Mouse (Mus musculus) intestine, embryonic 16.5 days (tissue): ENCODE data around the gene Gm6993. TPM values are rescaled to one million over a fixed set of nuclear protein-coding genes. Genes with fewer than 3 reads are reported as not detected.

Source experiments
- ATAC-seq: fragments of 200-750 bp; cut with Nextera tagmentation; 2 replicates; pipeline ENCODE4 v1.8.0; 2017; ENCODE audit warnings: moderate TSS enrichment, moderate library complexity
- H3K27ac ChIP-seq: fragments of 300-500 bp; sonication (generic); 2 replicates; pipeline ENCODE4 v1.5.1; 2014; ENCODE audit warnings: mild to moderate bottlenecking, low read length
- H3K27me3 ChIP-seq: fragments of 300-500 bp; sonication (generic); replicated peaks from 2 replicates; pipeline ENCODE4 v1.6.1; 2014; ENCODE audit warnings: low read length, control low read depth, mixed read lengths; ENCODE audit not compliant: control insufficient read depth, insufficient read depth
- H3K36me3 ChIP-seq: fragments of 300-500 bp; sonication (generic); 2 replicates; pipeline ENCODE4 v1.6.1; 2014; ENCODE audit warnings: low read length, control low read depth; ENCODE audit not compliant: control insufficient read depth, insufficient read depth
- H3K4me1 ChIP-seq: fragments of 300-500 bp; sonication (generic); 2 replicates; pipeline ENCODE4 v1.6.1; 2014; ENCODE audit warnings: low read length, control low read depth, mixed read lengths; ENCODE audit not compliant: control insufficient read depth, insufficient read depth
- H3K4me2 ChIP-seq: fragments of 300-500 bp; sonication (generic); 2 replicates; pipeline ENCODE4 v1.6.1; 2014; ENCODE audit warnings: low read depth, low read length, control low read depth
- H3K4me3 ChIP-seq: fragments of 300-500 bp; sonication (generic); 2 replicates; pipeline ENCODE4 v1.5.1; 2014; ENCODE audit warnings: mild to moderate bottlenecking, low read length
- H3K9ac ChIP-seq: fragments of 300-500 bp; sonication (generic); 2 replicates; pipeline ENCODE4 v1.6.1; 2014; ENCODE audit warnings: low read depth, low read length
- H3K9me3 ChIP-seq: fragments of 300-500 bp; sonication (generic); 2 replicates; pipeline ENCODE4 v1.6.1; 2016; ENCODE audit warnings: low read length, control low read depth; ENCODE audit not compliant: control insufficient read depth
- WGBS: fragments of 180-500 bp; shearing (Covaris S2); extraction: QIAGEN DNeasy Blood & Tissue Kit; methylation state at CpG from one replicate; pipeline ENCODE4 v1.1.7; 2014; 5-methylcytosine and 5-hydroxymethylcytosine counted together
- polyA plus RNA-seq: library from polyadenylated mRNA; unstranded; fragments of >200 nt; fragmentation: Nextera tagmentation; extraction: Ambion mirVana; gene quantifications from 2 replicates; pipeline ENCODE4 v1.2.1, GENCODE M21; 2015

The Gm6993 gene
- not detected in 2 replicates for polyA plus RNA-seq

DNA sequence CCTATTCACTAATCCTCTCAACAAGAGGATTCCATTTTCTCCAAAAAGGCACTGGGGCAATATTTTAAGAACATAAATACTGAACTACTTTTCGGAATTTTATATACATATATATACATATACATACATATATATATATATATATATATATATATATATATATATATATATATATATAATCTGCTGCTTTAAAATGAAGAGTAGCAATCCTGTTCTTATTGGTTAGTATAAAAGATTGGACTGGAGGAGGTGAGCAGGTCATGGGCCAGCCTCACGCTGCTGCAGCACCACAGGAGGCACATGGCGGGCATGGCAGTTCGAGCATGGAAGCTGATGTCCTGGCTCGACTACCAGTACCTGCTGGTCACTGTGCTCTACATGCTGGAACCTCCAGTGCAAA is at the start of gene Gm6993:
Gene Gm6993 (plus strand): TSS at position 301 of the 400 bp plus-strand sequence.
- Histone ChIP-seq H3K9me3 (no peaks in the 10 kb centered on the region), H3K4me2 (no peak within 1 kb of the TSS), H3K9ac (no peak within 1 kb of the TSS), H3K27me3 (no peaks in the 10 kb centered on the region), H3K4me3 (no peak within 1 kb of the TSS), H3K4me1 (no peaks in the 10 kb centered on the region), H3K36me3 (no peaks in the 10 kb centered on the region), H3K27ac (no peak within 1 kb of the TSS)
- ATAC-seq = no peak
- WGBS = 90% methylated on average over 5 of the region's 5 CpGs

DNA sequence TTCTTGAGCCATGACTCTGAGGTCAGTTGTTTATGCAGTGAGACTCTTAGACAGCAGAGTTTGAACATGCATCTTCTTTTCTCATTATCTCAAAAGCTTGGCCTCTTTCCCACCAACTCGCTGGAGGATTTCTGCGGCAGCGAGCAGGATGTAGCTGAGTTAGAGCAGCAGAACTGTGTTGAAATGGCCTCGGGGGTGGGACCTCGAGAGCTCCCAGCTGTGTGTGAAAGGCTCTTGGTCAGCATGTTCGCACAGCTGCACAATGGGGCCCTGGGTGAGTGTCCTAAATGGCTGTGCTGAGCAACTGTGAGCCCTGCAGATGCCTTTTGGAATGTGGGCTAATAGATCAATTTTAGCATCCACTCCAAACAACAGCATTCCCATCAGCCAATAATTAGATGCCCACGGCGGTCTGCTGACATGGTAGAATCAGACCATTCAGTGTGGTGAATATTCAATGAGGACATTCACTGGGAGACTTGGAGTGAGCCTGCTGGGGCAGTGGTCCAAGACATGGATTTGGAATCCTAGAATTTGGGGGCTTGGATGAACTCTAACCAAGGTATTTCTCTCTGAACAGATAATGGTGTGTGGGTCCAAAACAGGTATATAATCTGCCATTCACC is 49.1 kb upstream of the Gm6993 start:
- Histone ChIP-seq H3K4me2 (no peak overlapping the region), H3K27me3 (no peaks in the 10 kb centered on the region), H3K9ac (no peak overlapping the region), H3K27ac (peak overlapping the region; percentile 38), H3K36me3 (no peaks in the 10 kb centered on the region), H3K4me1 (peaks cover 11% of the 10 kb centered on the region), H3K4me3 (no peak overlapping the region), H3K9me3 (no peaks in the 10 kb centered on the region)
- peak; percentile 89 for ATAC-seq
- WGBS = 29% methylated on average over 8 of the region's 8 CpGs

DNA sequence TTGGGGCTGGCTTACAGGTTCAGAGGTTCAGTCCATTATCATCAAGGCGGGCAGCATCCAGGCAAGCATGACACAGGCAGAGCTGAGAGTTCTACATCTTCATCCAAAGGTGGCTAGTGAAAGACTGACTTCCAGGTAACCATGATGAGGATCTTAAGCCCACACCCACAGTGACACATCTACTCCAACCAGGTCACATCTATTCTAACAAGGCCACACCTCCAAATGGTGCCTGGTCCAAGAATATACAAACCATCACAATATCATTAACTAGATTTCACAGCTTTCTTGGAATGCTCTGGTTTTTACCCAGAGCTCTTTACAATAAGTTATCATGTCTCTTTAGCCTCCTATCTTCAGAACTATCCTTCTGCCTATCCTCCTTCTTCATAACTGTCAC is 38.1 kb upstream of the Gm6993 start:
- H3K9ac ChIP-seq = no peak overlapping the region
- 94% methylated on average over 1 of the region's 1 CpGs for WGBS
- H3K36me3 ChIP-seq = no peaks in the 10 kb centered on the region
- H3K27ac ChIP-seq = no peak overlapping the region
- H3K4me2 ChIP-seq = no peak overlapping the region
- ATAC-seq = no peak
- H3K9me3 ChIP-seq = no peaks in the 10 kb centered on the region
- H3K27me3 ChIP-seq = no peaks in the 10 kb centered on the region
- no peak overlapping the region for H3K4me3 ChIP-seq
- 0 out of 2 replicates have a peak, but pooled peaks cover 3% of the 10 kb centered on the region for H3K4me1 ChIP-seq

GRCm38 (mm10) chr12:31203746-31204455 is 36.7 kb upstream of the Gm6993 start:
- H3K27ac ChIP-seq = peak overlapping the region; percentile 61
- H3K4me2 ChIP-seq = no peak overlapping the region
- H3K4me3 ChIP-seq = no peak overlapping the region
- no peak overlapping the region for H3K9ac ChIP-seq
- H3K36me3 ChIP-seq = no peaks in the 10 kb centered on the region
- ATAC-seq = peak; percentile 68
- H3K9me3 ChIP-seq = no peaks in the 10 kb centered on the region
- H3K27me3 ChIP-seq = no peaks in the 10 kb centered on the region
- 68% methylated on average over 6 of the region's 6 CpGs for WGBS
- peaks cover 3% of the 10 kb centered on the region; the same call in 1 of the 2 replicates for H3K4me1 ChIP-seq

GRCm38 (mm10) chr12:31204898-31205297 is 35.7 kb upstream of the Gm6993 start:
- Histone ChIP-seq H3K27ac (no peak overlapping the region), H3K4me3 (no peak overlapping the region), H3K4me1 (peaks cover 3% of the 10 kb centered on the region), H3K27me3 (no peaks in the 10 kb centered on the region), H3K9ac (no peak overlapping the region), H3K4me2 (no peak overlapping the region), H3K9me3 (no peaks in the 10 kb centered on the region), H3K36me3 (no peaks in the 10 kb centered on the region)
- ATAC-seq = no peak
- WGBS = 96% methylated on average over 3 of the region's 3 CpGs

GRCm38 (mm10) chr12:31205983-31206633 is 34.5 kb upstream of the Gm6993 start:
- 54% methylated on average over 10 of the region's 10 CpGs for WGBS
- H3K36me3 ChIP-seq = no peaks in the 10 kb centered on the region
- no peaks in the 10 kb centered on the region for H3K9me3 ChIP-seq
- ATAC-seq = 0 out of 2 replicates have a peak, but pooled peaks have one; percentile 41
- no peak overlapping the region for H3K4me2 ChIP-seq
- no peak overlapping the region for H3K9ac ChIP-seq
- H3K27ac ChIP-seq = no peak overlapping the region
- peaks cover 3% of the 10 kb centered on the region for H3K4me1 ChIP-seq
- H3K4me3 ChIP-seq = no peak overlapping the region
- H3K27me3 ChIP-seq = no peaks in the 10 kb centered on the region

DNA sequence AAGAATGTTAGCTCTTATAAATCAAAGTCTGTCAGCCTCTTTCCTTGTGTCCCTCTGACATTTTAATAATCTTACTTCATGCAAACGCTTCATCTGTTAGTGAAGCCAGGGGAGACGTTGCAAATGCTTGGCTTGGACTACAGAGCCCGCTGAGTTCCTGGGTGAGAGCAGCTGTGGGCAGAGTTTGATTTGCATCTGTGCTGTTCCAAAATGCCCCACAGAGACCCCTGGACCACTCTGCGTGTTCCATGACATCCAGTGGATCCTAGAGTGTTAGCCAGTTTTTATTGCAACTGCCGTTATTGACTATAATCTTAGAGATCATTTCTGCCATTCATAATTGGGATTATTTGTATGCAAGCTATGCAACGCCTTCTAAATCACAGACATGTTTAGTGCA is 31.8 kb upstream of the Gm6993 start:
- H3K27ac ChIP-seq = no peak overlapping the region
- no peak for ATAC-seq
- no peak overlapping the region for H3K4me3 ChIP-seq
- H3K9ac ChIP-seq = no peak overlapping the region
- no peak overlapping the region for H3K4me2 ChIP-seq
- H3K9me3 ChIP-seq = no peaks in the 10 kb centered on the region
- no peaks in the 10 kb centered on the region for H3K36me3 ChIP-seq
- H3K27me3 ChIP-seq = no peaks in the 10 kb centered on the region
- peaks cover 6% of the 10 kb centered on the region for H3K4me1 ChIP-seq
- WGBS = 60% methylated on average over 6 of the region's 6 CpGs

DNA sequence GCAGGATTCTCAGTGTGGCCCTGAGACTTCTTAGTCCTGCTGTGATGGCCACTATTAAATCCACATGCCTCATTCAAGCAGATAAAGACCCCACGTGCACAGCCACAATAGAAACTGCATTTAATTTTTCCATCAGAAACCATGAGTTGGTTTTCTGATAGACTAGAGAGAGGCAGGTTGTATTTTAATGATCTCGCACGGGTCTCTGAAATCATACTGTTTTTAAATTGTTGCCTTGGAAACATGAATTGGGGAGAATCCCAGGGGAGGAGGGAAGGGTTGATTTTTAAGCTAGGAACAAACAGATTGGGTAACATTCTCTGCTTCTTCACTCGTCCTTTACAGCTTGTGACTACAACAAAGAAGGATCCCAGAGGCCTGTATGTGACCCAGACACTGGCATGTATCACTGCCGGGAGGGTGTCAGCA is 31.2 kb upstream of the Gm6993 start:
- no peak overlapping the region for H3K9ac ChIP-seq
- no peak overlapping the region for H3K27ac ChIP-seq
- H3K9me3 ChIP-seq = no peaks in the 10 kb centered on the region
- H3K4me2 ChIP-seq = no peak overlapping the region
- no peaks in the 10 kb centered on the region for H3K36me3 ChIP-seq
- no peak for ATAC-seq
- 55% methylated on average over 5 of the region's 5 CpGs for WGBS
- H3K27me3 ChIP-seq = no peaks in the 10 kb centered on the region
- no peak overlapping the region for H3K4me3 ChIP-seq
- H3K4me1 ChIP-seq = peaks cover 8% of the 10 kb centered on the region

- Histone ChIP-seq H3K4me1 (peaks cover 8% of the 10 kb centered on the region), H3K36me3 (no peaks in the 10 kb centered on the region), H3K4me3 (no peak overlapping the region), H3K4me2 (no peak overlapping the region), H3K9me3 (no peaks in the 10 kb centered on the region), H3K9ac (no peak overlapping the region), H3K27me3 (no peaks in the 10 kb centered on the region), H3K27ac (peak overlapping the region; percentile 45)
- ATAC-seq = no peak
- 49% methylated on average over 7 of the region's 7 CpGs for WGBS
These were observed 27.0 kb upstream of the Gm6993 start for GRCm38 (mm10) chr12:31213556-31213955.
